Mouse (Mus musculus) liver, adult 2 months (tissue): ENCODE data around the gene Gse1. TPM values are rescaled to one million over a fixed set of nuclear protein-coding genes. Genes with fewer than 3 reads are reported as not detected.
A peak's percentile ranks its signal among the peaks of the same experiment; 100 is the strongest.

Experiments used
- DNase-seq: peaks from one replicate; pipeline ENCODE4 v3.0.0-alpha.2; 2011; ENCODE audit warnings: low read depth, low spot score; ENCODE audit errors: extremely low read depth
- H3K27ac ChIP-seq: fragments of 200-500 bp; replicated peaks from 2 replicates; pipeline ENCODE4 v1.5.1; 2012; ENCODE audit warnings: low read depth, mild to moderate bottlenecking, control low read depth, inconsistent platforms, low read length; ENCODE audit not compliant: insufficient read depth
- H3K27me3 ChIP-seq: fragments of 200-500 bp; 2 replicates; pipeline ENCODE4 v1.6.1; 2012; ENCODE audit warnings: mild to moderate bottlenecking, moderate library complexity, low read length, inconsistent platforms; ENCODE audit not compliant: control insufficient read depth, insufficient read depth
- H3K36me3 ChIP-seq: fragments of 200-500 bp; 2 replicates; pipeline ENCODE4 v1.6.1; 2012; ENCODE audit warnings: low read length, inconsistent platforms; ENCODE audit not compliant: control insufficient read depth, insufficient read depth
- H3K4me1 ChIP-seq: fragments of 200-500 bp; 2 replicates; pipeline ENCODE4 v1.6.1; 2011; ENCODE audit warnings: low read length; ENCODE audit not compliant: control insufficient read depth, insufficient read depth
- H3K4me3 ChIP-seq: fragments of 200-500 bp; 2 replicates; pipeline ENCODE4 v1.5.1; 2011; ENCODE audit warnings: low read depth, mild to moderate bottlenecking, control low read depth, low read length, moderate library complexity; ENCODE audit not compliant: insufficient read depth
- H3K79me2 ChIP-seq: fragments of 200-500 bp; 2 replicates; pipeline ENCODE4 v1.6.1; 2012; ENCODE audit warnings: inconsistent platforms, mild to moderate bottlenecking, low read length, moderate library complexity; ENCODE audit not compliant: control insufficient read depth, insufficient read depth
- H3K9ac ChIP-seq: fragments of 200-500 bp; 2 replicates; pipeline ENCODE4 v1.6.1; 2012; ENCODE audit warnings: low read depth, mild to moderate bottlenecking, control low read depth, inconsistent platforms, low read length
- CTCF ChIP-seq: fragments of 200-500 bp; IDR thresholded peaks from 2 replicates; pipeline ENCODE4 v1.5.1; 2011; ENCODE audit warnings: low read depth, low read length, control low read depth
- POLR2A ChIP-seq: fragments of 200-500 bp; IDR thresholded peaks from 2 replicates; pipeline ENCODE4 v1.6.1; 2011; ENCODE audit warnings: low read length, control low read depth; ENCODE audit not compliant: insufficient read depth; ENCODE audit errors: extremely low read depth
- WGBS: fragments of 180-500 bp; shearing (Covaris S2); methylation state at CpG from one replicate; pipeline ENCODE4 v1.1.7; 2018; 5-methylcytosine and 5-hydroxymethylcytosine counted together
- polyA plus RNA-seq: library from polyadenylated mRNA; depleted of rRNA; stranded (reverse); fragments of >200 nt; gene quantifications from 2 replicates; pipeline ENCODE4 v1.2.3, GENCODE M21; 2012
- total RNA-seq: library from RNA; depleted of rRNA; stranded (reverse); fragments of >200 nt; gene quantifications from 2 replicates; pipeline ENCODE4 v1.2.3, GENCODE M21; 2014

The Gse1 gene
- total and polyA plus RNA-seq, 2 experiments: 2.6 to 10.0 TPM

GRCm38 (mm10) chr8:120490354-120491141 is 262.3 kb downstream of the Gse1 start:
- peak overlapping the region; percentile 63 for H3K27ac ChIP-seq
- no peak for TF ChIP-seq CTCF
- no peak for TF ChIP-seq POLR2A
- WGBS: 14% methylated on average over 12 of the region's 12 CpGs

GRCm38 (mm10) chr8:120491166-120491793 is 263.0 kb downstream of the Gse1 start:
- peak; percentile 76 for DNase-seq
- Histone ChIP-seq H3K4me1 (peaks cover 48% of the 10 kb centered on the region), H3K27me3 (no peaks in the 10 kb centered on the region), H3K4me3 (no peak overlapping the region), H3K36me3 (no peaks in the 10 kb centered on the region), H3K9ac (0 out of 2 replicates have a peak overlapping the region, but pooled peaks have one; percentile 4), H3K79me2 (peaks cover 1% of the 10 kb centered on the region; the same call in 1 of the 2 replicates), H3K27ac (peak overlapping the region; percentile 63)
- 18% methylated on average over 5 of the region's 5 CpGs for WGBS
- TF ChIP-seq CTCF (0 out of 2 replicates have a peak, but pooled peaks have one; percentile 14), POLR2A (no peak)

More at GRCm38 (mm10) chr8:120490354-120491141, 262.3 kb downstream of the Gse1 start:
- DNase-seq: peak; percentile 54
- no peaks in the 10 kb centered on the region; the same call in 1 of the 2 replicates for H3K79me2 ChIP-seq
- no peaks in the 10 kb centered on the region for H3K27me3 ChIP-seq
- peaks cover 46% of the 10 kb centered on the region for H3K4me1 ChIP-seq
- H3K9ac ChIP-seq: peak overlapping the region; percentile 19
- 0 out of 2 replicates have a peak overlapping the region, but pooled peaks have one; percentile 13 for H3K4me3 ChIP-seq
- no peaks in the 10 kb centered on the region for H3K36me3 ChIP-seq

- peak; percentile 93 for DNase-seq
- Histone ChIP-seq H3K36me3 (no peaks in the 10 kb centered on the region), H3K9ac (no peak overlapping the region), H3K27ac (peak overlapping the region; percentile 11; the same call in 1 of the 2 replicates), H3K79me2 (peaks cover 10% of the 10 kb centered on the region), H3K27me3 (no peaks in the 10 kb centered on the region), H3K4me3 (no peak overlapping the region), H3K4me1 (peaks cover 48% of the 10 kb centered on the region)
- TF ChIP-seq POLR2A (no peak), CTCF (no peak)
- 15% methylated on average over 14 of the region's 14 CpGs for WGBS
These were observed 264.1 kb downstream of the Gse1 start for GRCm38 (mm10) chr8:120492193-120492880.

GRCm38 (mm10) chr8:120492881-120493220 is 264.6 kb downstream of the Gse1 start:
- H3K27ac ChIP-seq: no peak overlapping the region
- no peak for DNase-seq
- no peaks in the 10 kb centered on the region for H3K27me3 ChIP-seq
- H3K79me2 ChIP-seq: peaks cover 16% of the 10 kb centered on the region
- no peak overlapping the region for H3K9ac ChIP-seq
- TF ChIP-seq POLR2A (no peak), CTCF (no peak)
- peaks cover 50% of the 10 kb centered on the region for H3K4me1 ChIP-seq
- no peak overlapping the region for H3K4me3 ChIP-seq
- no peaks in the 10 kb centered on the region for H3K36me3 ChIP-seq
- 7% methylated on average over 4 of the region's 4 CpGs for WGBS

- Histone ChIP-seq H3K27ac (0 out of 2 replicates have a peak overlapping the region, but pooled peaks have one; percentile 3), H3K4me1 (peaks cover 59% of the 10 kb centered on the region), H3K36me3 (no peaks in the 10 kb centered on the region), H3K27me3 (no peaks in the 10 kb centered on the region), H3K4me3 (no peak overlapping the region), H3K9ac (no peak overlapping the region), H3K79me2 (peaks cover 19% of the 10 kb centered on the region)
- TF ChIP-seq CTCF: no peak
- no peak for TF ChIP-seq POLR2A
- peak; percentile 60 for DNase-seq
- 27% methylated on average over 16 of the region's 16 CpGs for WGBS
These were observed 265.5 kb downstream of the Gse1 start for GRCm38 (mm10) chr8:120493508-120494464.
